Mouse (Mus musculus) brain, embryonic 14.5 days (tissue): Measurements from ENCODE around the gene Nisch.

Experiments
- CTCF ChIP-seq: fragments of 200-500 bp; IDR thresholded peaks from 2 replicates; pipeline ENCODE4 v1.5.1; 2012; ENCODE audit warnings: inconsistent platforms, mild to moderate bottlenecking, moderate library complexity, borderline replicate concordance; ENCODE audit not compliant: insufficient read depth, insufficient read length; ENCODE audit errors: extremely low read depth
- POLR2A ChIP-seq: fragments of 200-500 bp; IDR thresholded peaks from 2 replicates; pipeline ENCODE4 v1.6.1; 2012; ENCODE audit warnings: mild to moderate bottlenecking, inconsistent platforms, borderline replicate concordance; ENCODE audit not compliant: poor library complexity, insufficient read depth, insufficient read length, severe bottlenecking; ENCODE audit errors: extremely low read depth

- TF ChIP-seq CTCF = no peak
- TF ChIP-seq POLR2A = no peak
These were observed 20.5 kb upstream of the Nisch start for GRCm38 (mm10) chr14:31237101-31237882.
